Mouse (Mus musculus) intestine, embryonic 16.5 days (tissue): ENCODE measurements around the gene Pml. TPM values are rescaled to one million over a fixed set of nuclear protein-coding genes. Genes with fewer than 3 reads are reported as not detected.

Experiments used
- ATAC-seq: fragments of 200-750 bp; cut with Nextera tagmentation; 2 replicates; pipeline ENCODE4 v1.8.0; 2017; ENCODE audit warnings: moderate TSS enrichment, moderate library complexity
- H3K27ac ChIP-seq: fragments of 300-500 bp; sonication (generic); 2 replicates; pipeline ENCODE4 v1.5.1; 2014; ENCODE audit warnings: mild to moderate bottlenecking, low read length
- H3K27me3 ChIP-seq: fragments of 300-500 bp; sonication (generic); replicated peaks from 2 replicates; pipeline ENCODE4 v1.6.1; 2014; ENCODE audit warnings: low read length, control low read depth, mixed read lengths; ENCODE audit not compliant: control insufficient read depth, insufficient read depth
- H3K36me3 ChIP-seq: fragments of 300-500 bp; sonication (generic); 2 replicates; pipeline ENCODE4 v1.6.1; 2014; ENCODE audit warnings: low read length, control low read depth; ENCODE audit not compliant: control insufficient read depth, insufficient read depth
- H3K4me1 ChIP-seq: fragments of 300-500 bp; sonication (generic); 2 replicates; pipeline ENCODE4 v1.6.1; 2014; ENCODE audit warnings: low read length, control low read depth, mixed read lengths; ENCODE audit not compliant: control insufficient read depth, insufficient read depth
- H3K4me2 ChIP-seq: fragments of 300-500 bp; sonication (generic); 2 replicates; pipeline ENCODE4 v1.6.1; 2014; ENCODE audit warnings: low read depth, low read length, control low read depth
- H3K4me3 ChIP-seq: fragments of 300-500 bp; sonication (generic); 2 replicates; pipeline ENCODE4 v1.5.1; 2014; ENCODE audit warnings: mild to moderate bottlenecking, low read length
- H3K9ac ChIP-seq: fragments of 300-500 bp; sonication (generic); 2 replicates; pipeline ENCODE4 v1.6.1; 2014; ENCODE audit warnings: low read depth, low read length
- H3K9me3 ChIP-seq: fragments of 300-500 bp; sonication (generic); 2 replicates; pipeline ENCODE4 v1.6.1; 2016; ENCODE audit warnings: low read length, control low read depth; ENCODE audit not compliant: control insufficient read depth
- WGBS: fragments of 180-500 bp; shearing (Covaris S2); extraction: QIAGEN DNeasy Blood & Tissue Kit; methylation state at CpG from one replicate; pipeline ENCODE4 v1.1.7; 2014; 5-methylcytosine and 5-hydroxymethylcytosine counted together
- polyA plus RNA-seq: library from polyadenylated mRNA; unstranded; fragments of >200 nt; fragmentation: Nextera tagmentation; extraction: Ambion mirVana; gene quantifications from 2 replicates; pipeline ENCODE4 v1.2.1, GENCODE M21; 2015

The Pml gene
- polyA plus RNA-seq: 12.4 and 13.7 TPM in 2 replicates

DNA sequence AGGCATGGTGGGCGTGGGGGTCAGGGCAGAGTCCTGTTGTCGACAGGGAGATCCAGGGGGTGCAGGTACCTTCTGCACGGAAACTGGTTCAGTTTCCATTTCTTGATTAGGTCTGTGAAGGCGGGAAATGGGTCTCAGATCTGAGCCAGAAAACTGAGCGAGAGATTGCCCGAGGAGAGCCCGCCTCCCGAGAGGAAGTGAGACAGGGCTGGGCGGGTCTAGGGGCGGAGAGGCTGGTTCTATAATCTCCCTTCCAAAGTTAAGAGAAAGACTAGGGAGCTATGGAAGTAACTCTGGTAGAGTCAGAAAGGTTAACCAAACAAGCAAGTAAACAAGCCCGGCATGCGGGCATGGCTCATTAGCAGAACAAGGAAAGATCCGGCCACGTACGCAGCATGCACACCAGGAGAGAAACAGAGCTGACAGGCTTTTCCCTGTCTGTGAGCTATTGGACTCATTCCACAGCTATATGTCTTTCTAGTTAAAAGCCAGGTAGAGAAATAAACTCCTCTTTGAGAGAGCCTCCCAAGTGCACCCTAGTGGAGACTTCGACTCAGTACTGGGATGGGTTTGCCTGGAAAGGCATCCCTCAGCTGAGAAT is at the start of gene Pml:
TSS of gene Pml (minus strand) at position 195 of the 601 bp plus-strand sequence.
- ATAC-seq: peak; percentile 81
- H3K4me3 ChIP-seq: peak within 1 kb of the TSS; percentile 69
- no peaks in the 10 kb centered on the region for H3K9me3 ChIP-seq
- H3K4me1 ChIP-seq: peaks cover 23% of the 10 kb centered on the region
- no peaks in the 10 kb centered on the region for H3K36me3 ChIP-seq
- H3K27me3 ChIP-seq: no peaks in the 10 kb centered on the region
- peak within 1 kb of the TSS; percentile 76 for H3K4me2 ChIP-seq
- H3K9ac ChIP-seq: peak within 1 kb of the TSS; percentile 84
- H3K27ac ChIP-seq: peak within 1 kb of the TSS; percentile 97
- WGBS: 1% methylated on average over 16 of the region's 16 CpGs

DNA sequence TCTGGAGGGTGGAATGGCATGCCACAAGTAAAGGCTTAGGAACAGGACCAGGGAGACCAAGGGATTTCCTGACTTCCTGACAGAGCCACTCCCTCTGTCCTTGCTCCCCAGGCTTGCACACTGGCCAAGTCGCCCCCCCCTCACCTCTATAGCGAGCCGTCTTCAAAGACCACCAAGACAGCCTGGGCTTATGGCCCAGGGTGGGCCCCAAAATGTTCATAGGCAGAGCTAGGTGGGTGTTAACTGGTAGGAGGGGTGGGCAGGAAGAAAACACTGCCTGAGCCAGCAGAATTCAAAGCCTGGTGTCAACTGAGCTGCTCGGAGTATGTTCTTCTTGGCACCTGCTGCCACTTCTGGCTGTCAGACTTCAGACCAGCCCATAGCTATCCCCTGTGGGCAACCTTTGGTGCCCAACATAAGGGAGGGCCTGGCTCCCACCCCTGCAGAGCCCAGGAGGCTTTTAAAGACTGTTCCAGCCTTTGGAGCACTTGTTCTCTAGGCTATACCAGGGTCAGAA is 48.4 kb upstream of the Pml start:
- Histone ChIP-seq H3K36me3 (no peaks in the 10 kb centered on the region), H3K27me3 (no peaks in the 10 kb centered on the region), H3K27ac (no peak overlapping the region), H3K4me2 (no peak overlapping the region), H3K4me3 (no peak overlapping the region), H3K9ac (no peak overlapping the region), H3K9me3 (no peaks in the 10 kb centered on the region), H3K4me1 (peaks cover 25% of the 10 kb centered on the region)
- 64% methylated on average over 4 of the region's 4 CpGs for WGBS
- ATAC-seq: no peak

DNA sequence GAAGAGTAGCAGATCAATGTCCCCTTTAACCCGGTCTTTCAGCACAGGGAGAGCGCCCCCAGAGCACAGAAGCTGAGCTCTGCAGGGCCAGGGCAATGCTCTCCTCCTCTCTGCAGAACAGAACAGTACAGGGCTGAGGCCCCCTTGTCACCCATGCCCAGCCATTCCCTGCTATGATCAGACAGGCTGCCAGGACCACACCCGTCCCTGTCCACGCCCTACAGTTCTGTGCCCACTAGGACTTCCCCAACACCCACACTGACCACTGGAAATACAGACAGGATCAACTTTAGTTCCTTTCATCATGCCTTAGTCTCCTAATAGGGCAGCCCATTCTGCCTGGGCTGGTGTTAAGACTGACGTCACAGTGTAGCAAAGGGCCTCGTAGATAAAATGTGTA is 47.5 kb upstream of the Pml start:
- H3K4me2 ChIP-seq: no peak overlapping the region
- peaks cover 25% of the 10 kb centered on the region for H3K4me1 ChIP-seq
- no peaks in the 10 kb centered on the region for H3K36me3 ChIP-seq
- H3K9me3 ChIP-seq: no peaks in the 10 kb centered on the region
- H3K9ac ChIP-seq: no peak overlapping the region
- no peak overlapping the region for H3K4me3 ChIP-seq
- no peak overlapping the region for H3K27ac ChIP-seq
- H3K27me3 ChIP-seq: no peaks in the 10 kb centered on the region
- 65% methylated on average over 6 of the region's 6 CpGs for WGBS
- no peak for ATAC-seq

DNA sequence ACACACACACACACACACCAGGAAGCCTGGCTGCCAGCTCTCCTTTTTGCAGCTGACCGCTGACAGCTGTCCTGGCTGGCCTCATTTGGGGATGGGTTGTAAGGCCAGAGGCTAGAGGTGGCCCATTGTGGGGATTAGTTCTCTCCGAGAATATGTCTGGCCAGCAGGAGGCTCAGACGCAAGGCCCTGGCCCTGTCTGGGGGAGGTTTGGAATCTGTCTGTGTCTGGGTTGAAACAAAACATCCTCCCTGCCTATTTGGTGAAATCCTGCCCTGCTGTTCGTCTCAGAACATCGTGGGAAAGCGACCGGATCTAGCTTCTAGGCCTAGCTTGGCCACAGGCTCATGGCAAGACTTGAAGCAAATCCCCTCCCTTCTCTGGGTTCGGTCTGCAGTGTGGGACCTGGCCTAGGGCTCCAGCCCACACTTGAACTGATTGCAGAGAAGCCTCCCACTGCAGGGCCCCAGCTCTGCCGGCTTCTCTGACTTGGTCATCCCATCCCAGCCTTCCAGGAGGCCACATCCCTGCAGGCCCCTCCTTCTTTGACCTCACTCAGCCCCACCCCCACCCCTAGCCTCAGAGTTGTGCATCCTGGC is 46.3 kb upstream of the Pml start:
- 30% methylated on average over 9 of the region's 9 CpGs for WGBS
- H3K27ac ChIP-seq: peak overlapping the region; percentile 77
- no peaks in the 10 kb centered on the region for H3K9me3 ChIP-seq
- peaks cover 25% of the 10 kb centered on the region for H3K4me1 ChIP-seq
- no peak overlapping the region for H3K4me2 ChIP-seq
- ATAC-seq: peak; percentile 70
- no peak overlapping the region for H3K4me3 ChIP-seq
- no peaks in the 10 kb centered on the region for H3K27me3 ChIP-seq
- no peaks in the 10 kb centered on the region for H3K36me3 ChIP-seq
- H3K9ac ChIP-seq: 0 out of 2 replicates have a peak overlapping the region, but pooled peaks have one; percentile 40

DNA sequence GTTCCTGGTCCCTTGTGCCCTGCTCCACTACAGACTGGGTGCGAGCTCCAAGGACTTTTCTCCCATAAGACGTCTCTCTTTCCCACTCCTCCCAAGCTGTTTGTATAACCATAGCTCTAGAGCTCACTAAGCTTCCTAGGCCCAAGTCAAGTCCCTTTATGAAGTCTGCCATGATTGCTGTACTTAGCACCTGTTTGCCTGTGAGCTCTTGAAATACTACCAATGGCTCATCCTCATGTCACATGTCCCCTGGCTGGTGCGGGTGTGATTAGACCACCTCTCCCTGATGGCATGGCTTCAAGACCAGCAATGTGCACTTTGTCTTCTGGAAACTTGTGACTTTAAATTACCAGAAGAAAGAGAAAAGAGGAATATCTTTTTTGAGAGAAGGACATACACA is 45.8 kb upstream of the Pml start:
- H3K9ac ChIP-seq: no peak overlapping the region
- H3K9me3 ChIP-seq: no peaks in the 10 kb centered on the region
- H3K27ac ChIP-seq: peak overlapping the region; percentile 77
- H3K4me2 ChIP-seq: no peak overlapping the region
- peaks cover 25% of the 10 kb centered on the region for H3K4me1 ChIP-seq
- no peak overlapping the region for H3K4me3 ChIP-seq
- WGBS: 86% methylated on average over 3 of the region's 3 CpGs
- ATAC-seq: no peak
- H3K27me3 ChIP-seq: no peaks in the 10 kb centered on the region
- no peaks in the 10 kb centered on the region for H3K36me3 ChIP-seq

DNA sequence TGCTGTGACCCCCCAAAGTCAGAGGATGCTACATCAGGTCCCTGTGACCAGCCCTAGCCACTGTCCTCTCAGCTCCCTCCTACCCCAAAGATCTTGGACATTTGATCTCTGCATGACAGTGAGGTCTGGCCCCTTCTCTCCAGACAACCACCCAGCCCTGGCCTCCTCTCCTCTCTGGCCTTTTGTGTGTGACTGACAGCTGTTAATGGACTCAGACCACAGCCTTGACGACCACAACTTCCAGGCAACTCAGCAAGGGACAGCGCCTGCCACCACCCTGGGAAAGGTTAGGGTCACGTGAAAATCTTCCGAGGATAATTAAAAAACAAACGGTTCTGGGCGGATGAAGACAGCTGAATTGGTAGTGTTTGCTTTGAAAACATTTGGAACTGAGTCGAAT is 44.9 kb upstream of the Pml start:
- Histone ChIP-seq H3K4me2 (no peak overlapping the region), H3K4me1 (peaks cover 18% of the 10 kb centered on the region), H3K9ac (no peak overlapping the region), H3K27me3 (no peaks in the 10 kb centered on the region), H3K36me3 (no peaks in the 10 kb centered on the region), H3K27ac (no peak overlapping the region), H3K4me3 (no peak overlapping the region), H3K9me3 (no peaks in the 10 kb centered on the region)
- no peak for ATAC-seq
- WGBS: 62% methylated on average over 7 of the region's 7 CpGs

DNA sequence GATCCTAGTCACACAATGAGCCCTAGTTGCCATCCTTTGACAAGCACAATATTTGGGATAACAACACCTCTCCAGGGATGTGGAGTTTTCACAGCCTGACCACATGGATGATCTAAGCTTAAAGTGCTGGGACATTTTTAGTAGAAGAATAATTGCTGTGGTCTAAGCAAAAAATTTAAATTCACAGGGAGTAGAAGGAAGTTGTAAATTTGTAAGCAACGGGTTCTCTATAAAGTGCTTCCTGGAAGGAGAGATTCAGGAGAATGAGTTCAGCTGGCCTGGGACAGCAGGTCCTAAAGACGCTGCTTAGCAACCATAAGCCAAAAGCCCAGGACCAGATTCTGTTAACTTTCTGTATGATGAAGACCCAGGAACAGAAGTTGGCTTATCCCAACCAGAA is 40.3 kb upstream of the Pml start:
- Histone ChIP-seq H3K4me1 (0 out of 2 replicates have a peak, but pooled peaks cover 2% of the 10 kb centered on the region), H3K27ac (no peak overlapping the region), H3K36me3 (no peaks in the 10 kb centered on the region), H3K4me3 (no peak overlapping the region), H3K9ac (no peak overlapping the region), H3K4me2 (no peak overlapping the region), H3K27me3 (no peaks in the 10 kb centered on the region), H3K9me3 (no peaks in the 10 kb centered on the region)
- 58% methylated on average over 2 of the region's 2 CpGs for WGBS
- no peak for ATAC-seq

DNA sequence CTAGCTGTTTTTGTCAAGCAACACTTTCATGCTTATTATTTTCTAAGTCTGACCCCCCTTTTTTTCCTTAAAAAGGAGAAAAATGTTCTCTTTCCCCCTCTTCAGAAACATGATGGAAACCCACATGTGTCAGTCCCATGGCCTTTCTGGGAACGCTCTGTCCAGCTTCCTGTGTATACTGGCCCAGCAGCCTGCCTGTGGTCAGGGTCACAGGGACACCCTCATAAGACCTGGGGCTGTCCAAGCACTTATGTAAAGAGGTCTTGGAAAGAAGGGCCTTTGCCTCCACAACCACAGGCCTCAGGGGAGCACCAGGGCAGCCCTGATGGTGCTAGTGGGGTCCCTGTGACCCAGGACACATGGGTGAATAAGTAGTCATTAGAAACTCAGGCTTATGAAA is 39.5 kb upstream of the Pml start:
- H3K27ac ChIP-seq: no peak overlapping the region
- no peak for ATAC-seq
- no peaks in the 10 kb centered on the region for H3K36me3 ChIP-seq
- 77% methylated on average over 1 of the region's 1 CpGs for WGBS
- H3K4me3 ChIP-seq: no peak overlapping the region
- H3K9ac ChIP-seq: no peak overlapping the region
- H3K9me3 ChIP-seq: no peaks in the 10 kb centered on the region
- no peaks in the 10 kb centered on the region for H3K27me3 ChIP-seq
- 0 out of 2 replicates have a peak, but pooled peaks cover under 1% of the 10 kb centered on the region for H3K4me1 ChIP-seq
- H3K4me2 ChIP-seq: no peak overlapping the region

DNA sequence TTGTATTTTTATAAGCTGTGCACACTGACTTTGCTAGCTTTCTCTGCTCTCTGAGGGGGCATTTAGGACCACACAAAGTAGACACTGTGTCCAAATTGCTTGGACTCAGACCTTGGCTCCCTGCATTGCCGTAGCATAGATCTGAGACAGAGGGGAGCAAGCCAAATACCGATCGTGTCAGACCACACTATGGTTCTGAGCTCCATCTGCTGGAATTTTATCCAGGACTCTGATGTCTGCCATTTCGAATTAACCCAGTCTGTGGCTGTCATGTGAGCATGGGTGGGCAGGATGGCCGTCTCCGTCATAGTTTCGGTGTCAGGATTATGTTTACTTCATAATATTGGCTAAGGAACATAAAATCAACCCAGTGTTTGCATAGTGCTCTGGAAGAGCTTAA is 33.8 kb upstream of the Pml start:
- no peaks in the 10 kb centered on the region for H3K36me3 ChIP-seq
- H3K9me3 ChIP-seq: no peaks in the 10 kb centered on the region
- H3K4me2 ChIP-seq: no peak overlapping the region
- no peak overlapping the region for H3K4me3 ChIP-seq
- no peaks in the 10 kb centered on the region; the same call in 1 of the 2 replicates for H3K4me1 ChIP-seq
- no peak overlapping the region for H3K27ac ChIP-seq
- H3K9ac ChIP-seq: no peak overlapping the region
- WGBS: 56% methylated on average over 7 of the region's 7 CpGs
- no peak for ATAC-seq
- no peaks in the 10 kb centered on the region for H3K27me3 ChIP-seq
